Mouse (Mus musculus): ENCODE measurements around the gene Capn9.

GRCm38 (mm10) chr8:124547269-124547668 lies 28.6 kb upstream of the Capn9 start:
- TF ChIP-seq CTCF (IDR thresholded peaks at IDR 0.05; ENCODE audit: low read depth, low read length): no peak
- no peak for TF ChIP-seq POLR2A (IDR thresholded peaks at IDR 0.05; ENCODE audit: insufficient read depth, low read length)
